Mouse (Mus musculus) lung, adult 18-20 months (tissue): Measurements from ENCODE around the gene Bpifb5.
"Not testable (repeated sequence)": the region's sequence is repeated elsewhere in the genome, so short reads cannot be mapped to it uniquely, and the experiment has no call there.

ENCODE experiments used
- DNase-seq, 2 experiments: peaks; one replicate each; pipeline ENCODE4 v3.0.0; 2022; ENCODE audit warnings: mixed read lengths in 2 of 2

Bpifb5 gene

DNA sequence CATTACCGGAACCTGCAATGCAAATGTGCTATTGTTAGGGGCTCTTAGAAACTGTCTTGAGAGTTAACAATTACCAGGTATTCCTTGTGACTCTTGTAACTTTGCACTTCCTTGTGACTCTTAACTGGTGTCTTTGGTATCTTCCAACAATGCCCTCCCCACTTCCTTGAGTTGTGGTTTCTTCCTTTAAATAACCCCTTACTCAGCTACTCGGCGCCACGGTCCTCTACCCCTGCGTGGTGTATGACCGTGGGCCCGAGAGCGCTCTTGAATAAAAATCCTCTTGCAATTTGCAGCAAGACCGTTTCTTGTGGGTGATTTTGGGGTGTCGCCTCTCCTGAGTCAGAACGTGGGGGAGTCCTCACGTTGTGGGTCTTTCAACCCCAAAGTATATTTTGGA is 19.2 kb downstream of the Bpifb5 start:
- not testable (repeated sequence) for DNase-seq

DNA sequence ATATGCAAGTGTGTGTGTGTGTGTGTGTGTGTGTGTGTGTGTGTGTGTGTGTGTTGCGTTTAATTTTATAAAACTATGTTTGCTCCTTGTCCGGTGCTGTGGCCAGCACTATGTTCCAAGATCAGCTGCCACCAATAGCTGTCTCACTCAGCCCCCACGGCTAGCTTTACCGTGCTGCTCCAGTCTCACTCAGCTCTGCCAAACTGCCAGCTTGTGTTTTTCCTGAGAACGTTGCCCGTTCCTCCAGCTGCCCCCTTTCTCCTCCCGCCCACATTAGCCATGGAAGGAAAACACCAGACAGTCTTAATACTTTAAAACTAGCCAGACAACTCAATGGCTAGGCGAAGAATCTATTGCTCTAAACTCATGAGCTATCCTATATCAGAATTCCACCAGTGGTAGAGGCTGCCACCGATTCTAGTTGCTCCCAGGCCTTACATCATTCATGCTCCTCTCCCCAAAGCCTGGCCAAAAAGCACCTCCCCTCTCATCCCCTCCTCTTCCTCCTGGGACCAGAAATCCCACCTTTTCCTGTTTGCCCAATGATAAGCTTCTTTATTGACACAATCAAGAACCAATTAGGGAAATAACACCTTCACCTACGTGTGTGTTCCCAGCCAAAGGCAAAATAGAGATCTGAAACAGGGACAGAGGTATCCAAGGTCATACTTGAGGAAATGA is 20.0 kb downstream of the Bpifb5 start:
- DNase-seq: no peak

DNA sequence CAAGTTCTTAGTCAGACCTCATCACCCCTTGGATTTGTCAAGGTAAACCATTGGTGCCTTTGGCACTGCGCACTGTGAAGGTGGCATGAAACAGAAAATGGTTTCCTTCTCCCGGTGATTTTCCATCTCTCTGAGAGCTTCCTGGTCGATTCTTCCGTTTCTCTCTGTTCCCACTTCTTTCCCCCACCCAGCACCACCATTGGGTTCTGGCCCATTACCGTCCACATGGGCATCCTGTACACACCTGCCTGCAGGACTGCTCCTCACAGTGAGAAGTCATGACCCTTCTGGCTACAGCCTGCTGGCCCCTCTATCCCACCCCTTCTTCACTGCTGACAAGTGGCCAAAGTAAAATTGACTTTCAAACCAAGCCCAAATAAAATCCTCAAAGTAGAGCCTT is 21.8 kb downstream of the Bpifb5 start:
- DNase-seq: no peak

DNA sequence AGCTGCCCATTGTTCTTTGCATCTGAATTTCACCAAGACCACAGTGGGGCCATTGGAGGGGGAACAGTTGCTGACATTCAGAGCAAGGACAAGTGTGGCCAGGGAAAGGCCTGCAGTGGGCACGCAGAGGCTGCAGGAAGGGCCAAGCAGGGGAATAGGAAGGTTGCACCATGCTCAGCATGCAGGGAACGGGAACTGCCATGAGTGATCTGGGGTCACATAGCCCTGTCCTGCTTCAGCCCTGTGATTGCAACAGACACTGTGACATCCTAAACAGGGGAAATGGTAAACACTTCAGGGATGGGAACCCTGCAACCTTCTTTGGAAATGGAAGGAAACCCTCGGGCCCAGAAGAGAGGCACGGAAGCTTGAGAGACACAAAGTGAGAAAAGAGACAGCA is 31.7 kb downstream of the Bpifb5 start:
- DNase-seq: not testable (repeated sequence)

DNA sequence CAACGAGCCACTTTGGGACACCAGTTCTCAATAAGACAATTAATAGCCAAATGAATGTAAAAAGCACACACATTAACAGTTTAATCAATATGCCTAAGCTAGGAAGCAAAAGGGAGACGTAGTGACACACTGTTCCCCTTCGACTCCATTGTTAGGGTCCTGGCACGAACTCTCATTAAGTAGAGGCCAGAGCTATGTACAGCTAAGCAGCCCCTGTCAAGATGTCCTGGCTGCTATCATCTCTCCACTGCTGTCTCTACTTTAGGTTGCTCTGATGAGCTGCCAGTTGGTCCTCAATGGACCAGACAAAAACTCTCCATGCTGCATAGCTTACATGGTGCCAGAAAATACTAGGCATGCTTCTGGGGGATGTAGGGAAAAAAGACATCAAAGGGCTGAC is 32.2 kb downstream of the Bpifb5 start:
- no peak for DNase-seq

DNA sequence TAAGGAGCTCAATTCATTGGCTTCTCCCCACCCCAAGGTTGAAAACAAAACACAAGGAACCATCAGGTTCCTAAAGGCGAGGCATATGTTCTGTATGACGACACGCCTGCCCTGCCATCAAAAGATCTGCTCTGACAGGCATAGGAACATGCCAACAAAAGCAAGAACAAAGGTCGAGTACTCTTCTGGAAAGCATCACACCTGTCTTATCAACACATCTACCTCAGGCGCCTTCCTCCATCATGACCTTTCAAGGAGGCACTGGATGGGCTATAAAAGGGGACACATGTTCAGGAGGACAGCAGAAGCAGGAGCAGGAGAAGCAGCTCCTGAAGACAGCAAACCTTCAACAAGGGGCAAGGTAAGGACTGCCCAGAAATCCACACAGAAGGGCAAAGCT is 34.0 kb downstream of the Bpifb5 start, which contains the start of gene Bpifb9a:
Bpifb9a (plus strand) TSS at position 301 of the 400 bp plus-strand sequence.
- DNase-seq: not testable (repeated sequence)

DNA sequence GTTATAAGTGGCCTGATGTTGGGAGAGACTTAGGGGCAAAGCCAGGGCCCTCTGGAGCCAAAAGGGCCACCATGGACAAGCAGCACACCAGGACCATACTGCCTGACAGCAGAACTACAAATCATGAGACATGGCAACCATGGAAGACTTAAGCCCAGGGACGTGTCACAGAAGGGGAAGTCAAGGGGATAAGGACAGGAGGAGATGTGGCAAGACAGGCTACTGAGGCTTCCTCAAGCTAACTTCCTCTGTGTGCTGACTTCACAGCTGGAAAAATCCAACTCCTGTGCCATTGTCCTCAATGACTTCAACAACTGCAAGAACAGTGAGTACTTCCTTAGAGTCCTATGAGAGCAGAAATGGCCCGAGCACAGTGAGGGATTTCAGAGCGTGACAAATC is 40.9 kb downstream of the Bpifb5 start:
- DNase-seq: not testable (repeated sequence)
